Mouse (Mus musculus) right cerebral cortex, postnatal 36 days (tissue): ENCODE results near the gene Anxa7.

ENCODE experiments used
- DNase-seq, 2 experiments: peaks; one replicate each; pipeline ENCODE4 v3.0.0; 2022; ENCODE audit warnings: low spot score in 2 of 2, mixed read lengths in 1 of 2

Gene Anxa7

DNA sequence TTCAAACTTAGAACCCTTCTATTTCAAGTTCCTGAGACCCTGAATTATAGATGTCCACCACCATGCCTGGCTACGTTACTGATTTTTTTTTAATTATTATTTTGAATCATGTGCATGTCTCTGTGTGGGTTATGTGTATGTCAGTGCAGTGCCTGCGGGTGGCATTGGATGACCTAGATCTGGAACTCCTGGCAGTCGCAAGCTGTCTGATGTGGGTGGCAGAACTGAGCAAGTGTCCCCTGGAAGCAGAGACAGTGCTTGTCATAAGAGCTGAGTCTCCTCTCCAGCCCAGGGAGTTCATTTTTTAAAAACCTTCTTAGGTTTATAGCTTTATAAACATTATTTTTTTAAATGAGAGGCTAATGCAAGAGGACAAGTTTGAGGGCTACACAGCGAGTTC is 47.5 kb downstream of the Anxa7 start:
- DNase-seq = no peak

DNA sequence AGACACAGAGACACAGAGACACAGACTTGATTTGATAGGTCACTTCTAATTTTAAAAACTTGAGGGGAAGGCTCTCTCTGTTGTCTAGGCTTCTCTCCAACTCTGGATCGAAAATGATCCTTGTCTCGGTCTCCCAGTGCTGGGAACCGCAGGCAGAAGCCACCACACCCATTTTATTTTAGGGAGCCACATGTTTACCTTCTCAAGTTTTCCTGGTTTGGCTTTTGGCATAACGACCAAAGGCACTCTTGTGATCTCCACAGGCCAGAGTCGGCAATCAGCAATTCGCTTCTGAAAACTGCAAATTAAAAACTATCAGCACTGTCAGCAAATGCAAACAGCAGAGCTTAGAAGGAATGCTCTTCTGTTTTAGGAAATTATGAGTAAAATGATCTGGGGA is 48.2 kb downstream of the Anxa7 start:
- no peak for DNase-seq

DNA sequence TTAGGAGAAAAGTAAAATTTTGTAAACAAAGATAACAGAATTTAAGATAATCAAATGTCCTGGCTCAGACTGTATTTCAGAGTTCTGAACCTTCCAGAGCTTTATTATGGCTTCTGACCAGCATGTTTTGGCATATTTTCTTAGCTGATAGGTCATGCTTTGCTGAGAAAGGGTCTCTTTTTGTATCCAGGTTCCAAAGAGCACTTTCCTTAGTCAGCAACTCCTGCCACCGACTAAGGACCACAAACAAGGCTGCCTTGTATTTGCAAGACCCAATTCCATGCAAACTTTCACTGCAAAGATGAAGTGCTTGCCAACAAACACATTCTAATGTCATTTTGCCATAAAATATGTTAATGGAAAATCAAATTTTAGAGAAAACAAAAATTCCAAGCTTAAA is 50.1 kb downstream of the Anxa7 start:
- no peak for DNase-seq

DNA sequence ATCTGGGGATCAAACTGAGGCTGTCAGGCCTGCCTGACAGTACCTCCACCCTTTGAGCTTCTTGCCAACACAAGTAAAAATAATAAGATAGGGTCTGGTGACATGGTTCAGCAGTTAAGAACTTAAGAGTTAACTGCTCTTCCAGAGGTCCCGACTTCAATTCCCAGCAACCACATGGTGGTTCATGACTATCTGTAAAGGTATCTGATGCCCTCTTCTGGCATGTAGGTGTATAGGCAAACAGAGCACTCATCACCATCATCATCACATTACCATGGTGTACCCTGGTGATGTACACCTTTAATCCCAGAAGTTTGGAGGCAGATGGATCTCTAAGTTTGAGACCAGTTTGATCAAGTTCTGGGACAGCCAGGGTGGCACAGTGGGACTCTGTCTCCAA is 51.3 kb downstream of the Anxa7 start:
- no peak for DNase-seq

DNA sequence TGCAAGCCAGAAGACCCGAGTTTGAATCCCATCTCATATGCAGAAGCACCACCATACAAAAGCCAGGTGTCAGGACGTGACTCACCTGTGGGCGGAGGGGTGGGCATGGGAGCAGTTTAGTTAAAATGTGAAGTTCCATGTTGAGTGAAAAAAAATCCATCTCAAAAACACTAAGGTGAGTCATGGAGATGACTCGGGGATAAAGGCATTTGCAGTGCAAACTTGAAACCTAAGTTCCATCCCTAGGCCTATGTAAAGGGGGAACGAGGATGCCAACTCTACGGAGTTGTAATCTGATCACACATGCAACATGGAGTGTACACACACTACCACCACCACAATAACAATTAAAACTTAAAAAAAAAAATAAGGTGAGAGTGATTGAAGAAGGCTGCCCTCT is 56.9 kb downstream of the Anxa7 start:
- no peak for DNase-seq

DNA sequence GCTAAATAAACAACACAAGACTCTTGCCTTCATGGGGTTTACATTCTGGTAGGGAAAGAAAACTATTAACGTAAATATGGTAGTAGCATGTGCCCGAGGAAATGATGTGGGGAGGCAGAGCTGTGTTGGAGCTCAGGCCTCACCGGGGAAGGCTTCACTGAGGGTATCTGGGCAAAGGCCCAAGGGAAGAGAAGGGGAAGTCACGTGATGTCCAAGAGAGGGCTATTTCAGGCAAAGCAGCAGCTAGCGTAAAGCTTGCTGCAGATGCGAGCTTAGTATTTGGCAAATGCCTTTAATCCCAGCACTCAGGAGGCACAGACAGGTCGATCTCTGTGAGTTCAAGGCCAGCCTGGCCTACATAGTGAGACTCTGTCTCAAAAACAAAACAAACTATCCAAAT is 57.7 kb downstream of the Anxa7 start:
- no peak for DNase-seq
